Mouse (Mus musculus): ENCODE measurements around the gene Tmem94. TPM values are rescaled to one million over a fixed set of nuclear protein-coding genes. Genes with fewer than 3 reads are reported as not detected.
A peak's percentile ranks its signal among the peaks of the same experiment; 100 is the strongest.

The Tmem94 gene
- polyA plus RNA-seq, 1 experiment from 2014 or later = 20.3 TPM

GRCm38 (mm10) chr11:115824813-115825212, 59.6 kb downstream of the Tmem94 start:
- Histone ChIP-seq H3K4me3 (replicated peaks) (peak overlapping the region; percentile 56), H3K4me1 (peaks cover 15% of the 10 kb centered on the region), H3K4me2 (peak overlapping the region; percentile 98), H3K36me3 (peaks cover 32% of the 10 kb centered on the region), H3K27ac (replicated peaks) (no peak overlapping the region), H3K9me3 (replicated peaks) (no peaks in the 10 kb centered on the region), H3K27me3 (replicated peaks) (peaks cover 35% of the 10 kb centered on the region), H3K9ac (replicated peaks) (no peak overlapping the region)
- no peak for ATAC-seq (ENCODE audit: low FRiP score)
- WGBS = 19% methylated on average over 11 of the region's 11 CpGs

DNA sequence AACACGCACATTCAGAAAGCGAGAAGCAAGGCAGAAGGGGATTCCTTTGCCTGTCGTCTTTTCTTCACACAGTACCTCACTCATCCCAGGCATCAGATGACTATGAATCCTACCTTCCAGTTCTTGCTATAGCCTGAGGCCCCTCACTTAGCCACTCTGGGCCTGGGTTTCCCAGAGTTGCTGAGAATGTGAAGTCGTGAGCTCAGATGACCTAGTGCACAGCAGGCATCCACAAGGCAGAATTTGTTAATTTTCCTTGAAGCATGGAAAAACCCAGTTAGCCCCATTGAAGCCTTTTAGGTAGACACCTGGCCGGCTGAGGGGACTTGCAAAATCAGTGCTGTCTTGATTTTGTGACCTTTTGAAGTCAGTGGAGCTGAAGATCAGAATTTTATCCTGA, 61.3 kb downstream of the Tmem94 start:
- Histone ChIP-seq H3K36me3 (peaks cover 15% of the 10 kb centered on the region), H3K4me1 (peaks cover 15% of the 10 kb centered on the region), H3K4me2 (no peak overlapping the region), H3K9ac (replicated peaks) (no peak overlapping the region), H3K4me3 (replicated peaks) (no peak overlapping the region), H3K27ac (replicated peaks) (no peak overlapping the region), H3K27me3 (replicated peaks) (peaks cover 51% of the 10 kb centered on the region), H3K9me3 (replicated peaks) (no peaks in the 10 kb centered on the region)
- no peak for ATAC-seq (ENCODE audit: low FRiP score)
- WGBS = 57% methylated on average over 5 of the region's 5 CpGs

GRCm38 (mm10) chr11:115827624-115828023, 62.4 kb downstream of the Tmem94 start:
- H3K9me3 ChIP-seq (replicated peaks) = no peaks in the 10 kb centered on the region
- H3K9ac ChIP-seq (replicated peaks) = no peak overlapping the region
- peaks cover 51% of the 10 kb centered on the region for H3K27me3 ChIP-seq (replicated peaks)
- no peak overlapping the region for H3K27ac ChIP-seq (replicated peaks)
- no peak overlapping the region for H3K4me2 ChIP-seq
- no peak for ATAC-seq (ENCODE audit: low FRiP score)
- H3K4me3 ChIP-seq (replicated peaks) = no peak overlapping the region
- H3K36me3 ChIP-seq = 0 out of 2 replicates have a peak, but pooled peaks cover 4% of the 10 kb centered on the region
- peaks cover 18% of the 10 kb centered on the region for H3K4me1 ChIP-seq
- 91% methylated on average over 6 of the region's 6 CpGs for WGBS

GRCm38 (mm10) chr11:115829036-115829435, 63.8 kb downstream of the Tmem94 start:
- Histone ChIP-seq H3K4me2 (no peak overlapping the region), H3K36me3 (no peaks in the 10 kb centered on the region), H3K27me3 (replicated peaks) (peaks cover 43% of the 10 kb centered on the region), H3K4me1 (peaks cover 23% of the 10 kb centered on the region), H3K9ac (replicated peaks) (no peak overlapping the region), H3K27ac (replicated peaks) (no peak overlapping the region), H3K4me3 (replicated peaks) (no peak overlapping the region), H3K9me3 (replicated peaks) (no peaks in the 10 kb centered on the region)
- 61% methylated on average over 4 of the region's 4 CpGs for WGBS
- no peak for ATAC-seq (ENCODE audit: low FRiP score)

GRCm38 (mm10) chr11:115830550-115831325, 65.5 kb downstream of the Tmem94 start:
- Histone ChIP-seq H3K9me3 (replicated peaks) (no peaks in the 10 kb centered on the region), H3K36me3 (no peaks in the 10 kb centered on the region), H3K27me3 (replicated peaks) (peaks cover 27% of the 10 kb centered on the region), H3K27ac (replicated peaks) (no peak overlapping the region), H3K4me2 (no peak overlapping the region), H3K9ac (replicated peaks) (no peak overlapping the region), H3K4me3 (replicated peaks) (no peak overlapping the region), H3K4me1 (peaks cover 14% of the 10 kb centered on the region)
- 27% methylated on average over 25 of the region's 25 CpGs for WGBS
- ATAC-seq (ENCODE audit: low FRiP score) = no peak

GRCm38 (mm10) chr11:115831518-115831917, 66.3 kb downstream of the Tmem94 start:
- no peak overlapping the region for H3K27ac ChIP-seq (replicated peaks)
- H3K9ac ChIP-seq (replicated peaks) = no peak overlapping the region
- no peaks in the 10 kb centered on the region for H3K9me3 ChIP-seq (replicated peaks)
- WGBS = 52% methylated on average over 3 of the region's 3 CpGs
- H3K4me2 ChIP-seq = no peak overlapping the region
- peaks cover 14% of the 10 kb centered on the region for H3K4me1 ChIP-seq
- no peak for ATAC-seq (ENCODE audit: low FRiP score)
- H3K4me3 ChIP-seq (replicated peaks) = no peak overlapping the region
- H3K36me3 ChIP-seq = no peaks in the 10 kb centered on the region
- peaks cover 22% of the 10 kb centered on the region for H3K27me3 ChIP-seq (replicated peaks)

DNA sequence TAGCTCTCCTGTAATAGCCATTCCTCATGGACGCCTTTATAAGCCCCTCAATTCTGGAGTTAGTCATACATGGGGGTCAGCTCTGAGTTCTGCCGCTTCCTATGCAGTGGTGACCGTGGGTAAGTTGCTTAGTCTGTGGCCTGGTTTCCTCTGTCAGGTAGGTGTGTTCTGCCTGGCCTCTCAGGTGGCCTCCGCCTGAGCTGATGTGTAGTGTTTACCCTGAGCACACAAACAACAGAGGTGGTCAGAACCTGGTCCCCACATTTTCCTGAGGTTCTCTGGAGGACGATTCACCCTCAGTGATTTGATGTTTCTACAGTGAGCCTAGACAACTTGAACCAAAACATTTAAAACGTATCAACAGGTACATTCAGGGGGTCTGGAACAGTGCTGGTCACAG, 66.8 kb downstream of the Tmem94 start:
- H3K27me3 ChIP-seq (replicated peaks) = peaks cover 22% of the 10 kb centered on the region
- 49% methylated on average over 6 of the region's 6 CpGs for WGBS

GRCm38 (mm10) chr11:115832523-115832922, 67.3 kb downstream of the Tmem94 start:
- no peaks in the 10 kb centered on the region for H3K36me3 ChIP-seq
- H3K9me3 ChIP-seq (replicated peaks) = no peaks in the 10 kb centered on the region
- H3K4me2 ChIP-seq = no peak overlapping the region
- H3K4me3 ChIP-seq (replicated peaks) = no peak overlapping the region
- H3K27ac ChIP-seq (replicated peaks) = no peak overlapping the region
- peaks cover 20% of the 10 kb centered on the region for H3K27me3 ChIP-seq (replicated peaks)
- H3K4me1 ChIP-seq = peaks cover 14% of the 10 kb centered on the region
- no peak overlapping the region for H3K9ac ChIP-seq (replicated peaks)
- ATAC-seq (ENCODE audit: low FRiP score) = no peak
- WGBS = 6% methylated on average over 8 of the region's 8 CpGs

More for the DNA sequence above, 66.8 kb downstream of the Tmem94 start:
- Histone ChIP-seq H3K4me2 (no peak overlapping the region), H3K27ac (replicated peaks) (no peak overlapping the region), H3K4me3 (replicated peaks) (no peak overlapping the region), H3K4me1 (peaks cover 14% of the 10 kb centered on the region), H3K36me3 (no peaks in the 10 kb centered on the region), H3K9me3 (replicated peaks) (no peaks in the 10 kb centered on the region), H3K9ac (replicated peaks) (no peak overlapping the region)
- no peak for ATAC-seq (ENCODE audit: low FRiP score)

DNA sequence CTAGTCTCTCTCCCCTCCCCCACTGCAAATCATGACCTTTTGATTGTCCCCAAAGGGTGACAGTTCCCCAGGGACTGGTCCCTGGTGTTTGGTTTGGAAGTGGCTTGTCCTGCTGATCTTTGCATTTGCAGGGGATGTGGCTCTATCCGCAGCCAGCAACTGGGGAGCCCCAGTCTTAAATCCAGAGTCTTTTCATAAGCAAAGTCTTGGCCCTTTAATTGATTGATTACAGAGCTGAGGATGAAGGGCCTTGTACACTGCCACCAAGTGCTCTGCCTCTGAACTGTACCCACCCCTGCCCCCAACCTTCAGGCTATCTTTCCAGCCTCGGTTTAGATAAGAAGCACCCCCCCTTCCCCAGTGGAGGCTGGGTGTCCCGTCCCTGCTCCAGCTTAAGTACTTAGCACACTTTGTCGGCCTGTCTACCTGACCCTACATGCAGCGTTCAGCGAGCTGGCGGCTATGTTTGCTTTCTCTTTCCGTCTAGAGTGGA, 67.8 kb downstream of the Tmem94 start:
- no peak for ATAC-seq (ENCODE audit: low FRiP score)
- H3K4me3 ChIP-seq (replicated peaks) = no peak overlapping the region
- no peaks in the 10 kb centered on the region for H3K9me3 ChIP-seq (replicated peaks)
- WGBS = 27% methylated on average over 8 of the region's 8 CpGs
- no peak overlapping the region for H3K27ac ChIP-seq (replicated peaks)
- no peaks in the 10 kb centered on the region for H3K36me3 ChIP-seq
- H3K27me3 ChIP-seq (replicated peaks) = peaks cover 19% of the 10 kb centered on the region
- H3K9ac ChIP-seq (replicated peaks) = no peak overlapping the region
- H3K4me1 ChIP-seq = peaks cover 14% of the 10 kb centered on the region
- no peak overlapping the region for H3K4me2 ChIP-seq

- Histone ChIP-seq H3K4me1 (peaks cover 14% of the 10 kb centered on the region), H3K9me3 (replicated peaks) (no peaks in the 10 kb centered on the region), H3K27ac (replicated peaks) (no peak overlapping the region), H3K27me3 (replicated peaks) (peaks cover 19% of the 10 kb centered on the region), H3K36me3 (no peaks in the 10 kb centered on the region), H3K4me2 (no peak overlapping the region), H3K4me3 (replicated peaks) (no peak overlapping the region), H3K9ac (replicated peaks) (no peak overlapping the region)
- no peak for ATAC-seq (ENCODE audit: low FRiP score)
- 48% methylated on average over 6 of the region's 6 CpGs for WGBS
Measured at GRCm38 (mm10) chr11:115834033-115834432, 68.8 kb downstream of the Tmem94 start.

GRCm38 (mm10) chr11:115836656-115837395, 71.6 kb downstream of the Tmem94 start:
- no peaks in the 10 kb centered on the region for H3K27me3 ChIP-seq (replicated peaks)
- no peak for ATAC-seq (ENCODE audit: low FRiP score)
- WGBS = 31% methylated on average over 11 of the region's 11 CpGs

More at GRCm38 (mm10) chr11:115836656-115837395, 71.6 kb downstream of the Tmem94 start:
- H3K9ac ChIP-seq (replicated peaks) = no peak overlapping the region
- no peak overlapping the region for H3K27ac ChIP-seq (replicated peaks)
- H3K36me3 ChIP-seq = no peaks in the 10 kb centered on the region
- H3K4me2 ChIP-seq = no peak overlapping the region
- H3K4me3 ChIP-seq (replicated peaks) = no peak overlapping the region
- peaks cover 14% of the 10 kb centered on the region for H3K4me1 ChIP-seq
- H3K9me3 ChIP-seq (replicated peaks) = no peaks in the 10 kb centered on the region
